Mouse (Mus musculus) midbrain, embryonic 12.5 days (tissue): ENCODE results near the gene Prkd1. TPM values are rescaled to one million over a fixed set of nuclear protein-coding genes. Genes with fewer than 3 reads are reported as not detected.

Experiments
- ATAC-seq: fragments of 200-750 bp; cut with Nextera tagmentation; 2 replicates; pipeline ENCODE4 v1.8.0; 2017; ENCODE audit warnings: low read depth, moderate TSS enrichment, moderate library complexity; ENCODE audit not compliant: low FRiP score
- H3K27ac ChIP-seq: fragments of 300-500 bp; sonication (generic); replicated peaks from 2 replicates; pipeline ENCODE4 v1.5.1; 2016; ENCODE audit warnings: mild to moderate bottlenecking
- H3K27me3 ChIP-seq: fragments of 300-500 bp; sonication (generic); 2 replicates; pipeline ENCODE4 v1.6.1; 2016; ENCODE audit warnings: mild to moderate bottlenecking
- H3K36me3 ChIP-seq: fragments of 300-500 bp; sonication (generic); 2 replicates; pipeline ENCODE4 v1.6.1; 2016
- H3K4me1 ChIP-seq: fragments of 300-500 bp; sonication (generic); 2 replicates; pipeline ENCODE4 v1.6.1; 2016
- H3K4me2 ChIP-seq: fragments of 300-500 bp; sonication (generic); replicated peaks from 2 replicates; pipeline ENCODE4 v1.6.1; 2016; ENCODE audit warnings: mild to moderate bottlenecking, moderate library complexity
- H3K4me3 ChIP-seq: fragments of 300-500 bp; sonication (generic); 2 replicates; pipeline ENCODE4 v1.5.1; 2016; ENCODE audit warnings: mild to moderate bottlenecking
- H3K9ac ChIP-seq: fragments of 300-500 bp; sonication (generic); replicated peaks from 2 replicates; pipeline ENCODE4 v1.6.1; 2016; ENCODE audit warnings: mild to moderate bottlenecking, moderate library complexity
- H3K9me3 ChIP-seq: fragments of 300-500 bp; sonication (generic); 2 replicates; pipeline ENCODE4 v1.6.1; 2016; ENCODE audit warnings: mild to moderate bottlenecking
- WGBS: fragments of 180-500 bp; shearing (Covaris S2); methylation state at CpG from one replicate; pipeline ENCODE4 v1.1.7; 2016; 5-methylcytosine and 5-hydroxymethylcytosine counted together
- polyA plus RNA-seq: library from polyadenylated mRNA; unstranded; fragments of >200 nt; fragmentation: Nextera tagmentation; extraction: Ambion mirVana; gene quantifications from 2 replicates; pipeline ENCODE4 v1.2.1, GENCODE M21; 2016

Gene Prkd1
- polyA plus RNA-seq, 1 experiment from 2014 or later = 4.9 TPM

DNA sequence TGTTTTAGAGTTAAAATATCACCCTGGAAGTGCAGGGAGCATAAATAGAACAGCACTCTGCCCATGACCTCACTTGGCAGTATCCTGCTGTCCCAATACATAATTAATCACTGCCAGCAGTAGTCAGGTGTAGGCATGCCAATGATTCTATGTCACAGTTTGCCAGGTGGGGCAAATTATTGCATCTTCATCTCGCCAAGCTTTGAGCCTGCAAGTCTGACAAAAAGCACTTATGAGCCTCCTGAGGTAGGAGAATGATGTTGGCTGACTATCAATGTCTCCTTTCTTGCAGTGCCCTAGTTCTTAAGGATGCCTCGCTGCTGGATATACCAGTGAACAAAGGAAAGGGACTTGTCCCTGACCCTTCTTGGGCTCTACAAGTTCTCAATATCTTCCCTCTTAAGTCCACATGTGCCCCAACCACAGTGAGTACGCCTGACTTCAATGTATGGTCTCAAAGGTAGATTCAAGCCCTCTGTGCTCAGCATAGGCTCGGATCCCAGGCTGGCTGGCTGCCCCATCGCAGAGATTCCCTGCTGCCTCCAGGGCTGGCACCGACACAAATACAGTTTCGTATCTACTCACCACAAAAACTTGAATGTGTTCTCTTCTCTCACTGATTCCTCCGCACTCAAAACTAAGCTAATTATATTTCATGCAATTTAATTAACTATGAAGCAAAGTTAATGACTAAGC lies 98.9 kb downstream of the Prkd1 start:
- H3K36me3 ChIP-seq = no peaks in the 10 kb centered on the region
- peaks cover 9% of the 10 kb centered on the region for H3K4me1 ChIP-seq
- H3K27me3 ChIP-seq = no peaks in the 10 kb centered on the region
- no peak overlapping the region for H3K27ac ChIP-seq
- H3K4me3 ChIP-seq = no peak overlapping the region
- no peak overlapping the region for H3K9ac ChIP-seq
- 82% methylated on average over 8 of the region's 8 CpGs for WGBS
- no peaks in the 10 kb centered on the region for H3K9me3 ChIP-seq
- no peak for ATAC-seq
- no peak overlapping the region for H3K4me2 ChIP-seq

GRCm38 (mm10) chr12:50546394-50546793 lies 102.5 kb downstream of the Prkd1 start:
- no peaks in the 10 kb centered on the region for H3K27me3 ChIP-seq
- H3K9me3 ChIP-seq = no peaks in the 10 kb centered on the region
- no peak overlapping the region for H3K4me2 ChIP-seq
- WGBS = 93% methylated on average over 5 of the region's 5 CpGs
- H3K4me3 ChIP-seq = no peak overlapping the region
- H3K4me1 ChIP-seq = peaks cover 14% of the 10 kb centered on the region
- no peak overlapping the region for H3K27ac ChIP-seq
- no peaks in the 10 kb centered on the region for H3K36me3 ChIP-seq
- no peak for ATAC-seq
- no peak overlapping the region for H3K9ac ChIP-seq

GRCm38 (mm10) chr12:50545610-50545919 lies 103.3 kb downstream of the Prkd1 start:
- H3K4me3 ChIP-seq = no peak overlapping the region
- no peaks in the 10 kb centered on the region for H3K36me3 ChIP-seq
- no peak overlapping the region for H3K9ac ChIP-seq
- H3K4me2 ChIP-seq = no peak overlapping the region
- peaks cover 14% of the 10 kb centered on the region for H3K4me1 ChIP-seq
- no peaks in the 10 kb centered on the region for H3K9me3 ChIP-seq
- WGBS = 47% methylated on average over 5 of the region's 5 CpGs
- H3K27ac ChIP-seq = no peak overlapping the region
- H3K27me3 ChIP-seq = no peaks in the 10 kb centered on the region
- peak; percentile 59; the same call in 1 of the 2 replicates for ATAC-seq

DNA sequence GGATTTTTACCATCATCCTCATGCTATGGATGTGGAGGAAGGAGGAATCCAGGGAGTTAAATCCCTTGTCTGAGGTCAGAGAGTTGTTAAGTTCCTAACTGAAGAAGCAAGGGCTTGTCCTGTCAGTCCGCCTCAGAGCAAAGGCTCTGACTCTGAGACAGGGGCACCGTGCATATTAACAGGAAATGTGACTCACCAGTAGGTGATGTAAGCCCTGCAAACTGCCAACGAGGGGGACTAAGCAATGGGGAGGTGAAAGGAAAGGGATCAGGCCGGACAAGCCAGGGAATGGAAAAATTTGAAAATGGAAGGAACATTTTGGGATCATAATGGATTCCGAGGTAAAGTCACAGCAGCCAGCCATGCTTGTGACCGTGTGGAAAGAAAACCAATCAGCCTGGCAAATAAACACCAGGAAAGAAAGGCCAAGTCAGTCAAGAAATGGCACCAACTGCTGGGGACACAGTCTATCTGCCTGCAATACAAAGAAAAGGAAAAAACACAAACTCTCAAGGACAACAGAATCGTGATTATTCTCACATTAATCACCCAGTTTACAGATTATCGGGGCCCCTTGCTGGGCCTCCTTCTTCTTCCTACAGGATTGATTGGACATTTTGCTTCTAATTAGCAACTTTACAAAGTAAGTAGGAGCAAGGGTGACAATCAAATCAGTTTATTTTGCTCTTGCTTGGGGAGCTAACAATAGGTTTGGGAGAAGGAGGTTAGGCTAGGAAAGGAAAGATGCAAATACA lies 103.9 kb downstream of the Prkd1 start:
- 41% methylated on average over 8 of the region's 8 CpGs for WGBS
- Histone ChIP-seq H3K4me1 (peaks cover 14% of the 10 kb centered on the region), H3K27ac (no peak overlapping the region), H3K9me3 (no peaks in the 10 kb centered on the region), H3K4me2 (no peak overlapping the region), H3K9ac (no peak overlapping the region), H3K4me3 (no peak overlapping the region), H3K27me3 (no peaks in the 10 kb centered on the region), H3K36me3 (no peaks in the 10 kb centered on the region)
- 0 out of 2 replicates have a peak, but pooled peaks have one; percentile 35 for ATAC-seq

- no peak for ATAC-seq
- no peak overlapping the region for H3K9ac ChIP-seq
- H3K4me2 ChIP-seq = no peak overlapping the region
- H3K9me3 ChIP-seq = no peaks in the 10 kb centered on the region
- 72% methylated on average over 5 of the region's 5 CpGs for WGBS
- no peak overlapping the region for H3K4me3 ChIP-seq
- no peaks in the 10 kb centered on the region for H3K27me3 ChIP-seq
- peaks cover 13% of the 10 kb centered on the region for H3K4me1 ChIP-seq
- H3K27ac ChIP-seq = no peak overlapping the region
- no peaks in the 10 kb centered on the region for H3K36me3 ChIP-seq
Observed at GRCm38 (mm10) chr12:50540793-50541192, 108.1 kb downstream of the Prkd1 start.

DNA sequence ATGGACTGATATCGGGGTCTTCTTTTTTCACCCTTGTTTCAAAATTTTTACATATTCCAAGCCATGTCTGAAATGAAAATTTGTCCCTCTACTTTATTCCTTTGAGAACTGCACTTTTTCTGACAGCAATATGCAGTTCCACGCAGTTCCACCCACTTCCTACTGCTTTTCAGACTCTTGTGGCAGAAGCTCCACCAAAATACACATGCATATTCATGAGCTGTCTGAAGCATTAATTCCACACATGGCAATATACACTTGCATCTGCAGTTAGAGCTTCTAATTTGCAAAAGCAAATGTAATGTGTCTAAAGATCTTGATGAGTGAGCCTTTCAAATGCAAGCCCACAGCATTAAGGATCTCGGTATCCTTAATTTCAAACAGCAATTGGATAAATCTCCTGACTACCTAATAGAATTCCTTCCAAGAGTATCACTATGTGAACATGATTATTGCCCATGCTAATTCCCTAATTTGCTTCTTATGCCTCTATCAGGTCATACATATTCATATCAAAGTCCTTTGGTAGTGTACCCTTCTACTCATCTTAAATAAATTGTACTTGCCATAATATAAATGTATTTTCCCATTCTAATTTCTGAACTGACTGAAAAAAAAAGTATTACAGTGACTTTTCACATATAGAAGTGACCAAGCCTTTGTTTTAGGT lies 110.5 kb downstream of the Prkd1 start:
- peak; percentile 63; the same call in 1 of the 2 replicates for ATAC-seq
- no peaks in the 10 kb centered on the region for H3K27me3 ChIP-seq
- 83% methylated on average over 3 of the region's 3 CpGs for WGBS
- H3K9me3 ChIP-seq = no peaks in the 10 kb centered on the region
- H3K9ac ChIP-seq = no peak overlapping the region
- no peak overlapping the region for H3K4me3 ChIP-seq
- no peaks in the 10 kb centered on the region for H3K36me3 ChIP-seq
- no peaks in the 10 kb centered on the region for H3K4me1 ChIP-seq
- H3K4me2 ChIP-seq = no peak overlapping the region
- H3K27ac ChIP-seq = no peak overlapping the region

GRCm38 (mm10) chr12:50537761-50538160 lies 111.1 kb downstream of the Prkd1 start:
- no peak for ATAC-seq
- H3K27me3 ChIP-seq = no peaks in the 10 kb centered on the region
- H3K4me3 ChIP-seq = no peak overlapping the region
- no peaks in the 10 kb centered on the region for H3K4me1 ChIP-seq
- no peak overlapping the region for H3K9ac ChIP-seq
- H3K27ac ChIP-seq = no peak overlapping the region
- 84% methylated on average over 2 of the region's 2 CpGs for WGBS
- no peak overlapping the region for H3K4me2 ChIP-seq
- no peaks in the 10 kb centered on the region for H3K9me3 ChIP-seq
- H3K36me3 ChIP-seq = no peaks in the 10 kb centered on the region

GRCm38 (mm10) chr12:50537006-50537405 lies 111.9 kb downstream of the Prkd1 start:
- Histone ChIP-seq H3K4me3 (no peak overlapping the region), H3K4me2 (no peak overlapping the region), H3K9ac (no peak overlapping the region), H3K36me3 (no peaks in the 10 kb centered on the region), H3K4me1 (no peaks in the 10 kb centered on the region), H3K9me3 (no peaks in the 10 kb centered on the region), H3K27ac (no peak overlapping the region), H3K27me3 (no peaks in the 10 kb centered on the region)
- ATAC-seq = no peak
- 44% methylated on average over 1 of the region's 1 CpGs for WGBS

- Histone ChIP-seq H3K4me3 (no peak overlapping the region), H3K9ac (no peak overlapping the region), H3K4me2 (no peak overlapping the region), H3K27ac (no peak overlapping the region), H3K9me3 (no peaks in the 10 kb centered on the region), H3K4me1 (no peaks in the 10 kb centered on the region), H3K36me3 (no peaks in the 10 kb centered on the region), H3K27me3 (no peaks in the 10 kb centered on the region)
- 84% methylated on average over 1 of the region's 1 CpGs for WGBS
- no peak for ATAC-seq
Observed at GRCm38 (mm10) chr12:50528633-50529032, 120.3 kb downstream of the Prkd1 start.

- H3K36me3 ChIP-seq = no peaks in the 10 kb centered on the region
- WGBS = 79% methylated on average over 2 of the region's 2 CpGs
Observed at GRCm38 (mm10) chr12:50524061-50524460, 124.8 kb downstream of the Prkd1 start.

GRCm38 (mm10) chr12:50514526-50514925 lies 134.4 kb downstream of the Prkd1 start:
- 72% methylated on average over 2 of the region's 2 CpGs for WGBS
- Histone ChIP-seq H3K4me3 (no peak overlapping the region), H3K4me1 (no peaks in the 10 kb centered on the region), H3K9ac (no peak overlapping the region), H3K27me3 (no peaks in the 10 kb centered on the region), H3K36me3 (no peaks in the 10 kb centered on the region), H3K27ac (no peak overlapping the region), H3K4me2 (no peak overlapping the region), H3K9me3 (no peaks in the 10 kb centered on the region)
- no peak for ATAC-seq

More at GRCm38 (mm10) chr12:50524061-50524460, 124.8 kb downstream of the Prkd1 start:
- no peak overlapping the region for H3K4me3 ChIP-seq
- H3K27me3 ChIP-seq = no peaks in the 10 kb centered on the region
- no peak overlapping the region for H3K27ac ChIP-seq
- H3K4me1 ChIP-seq = no peaks in the 10 kb centered on the region
- no peaks in the 10 kb centered on the region for H3K9me3 ChIP-seq
- H3K4me2 ChIP-seq = no peak overlapping the region
- no peak for ATAC-seq
- H3K9ac ChIP-seq = no peak overlapping the region

GRCm38 (mm10) chr12:50511486-50512225 lies 137.2 kb downstream of the Prkd1 start:
- no peak overlapping the region for H3K4me3 ChIP-seq
- no peaks in the 10 kb centered on the region for H3K9me3 ChIP-seq
- H3K36me3 ChIP-seq = no peaks in the 10 kb centered on the region
- 85% methylated on average over 4 of the region's 4 CpGs for WGBS
- H3K4me1 ChIP-seq = no peaks in the 10 kb centered on the region
- no peak overlapping the region for H3K27ac ChIP-seq
- H3K27me3 ChIP-seq = no peaks in the 10 kb centered on the region
- H3K4me2 ChIP-seq = no peak overlapping the region
- H3K9ac ChIP-seq = no peak overlapping the region
- no peak for ATAC-seq
